ENCODE assay signal across 27 mouse cellular contexts in genomic region chr14:112298002-112298777, GRCm38 (mm10).
DNase-seq lines count a peak whose midpoint lies in the region; ATAC-seq and TF ChIP-seq lines count a peak whose summit lies in the region.
"Had no signal": no experiment of that assay in that cellular context is flagged by ENCODE, and none has a peak within 500 bp of the region (broad histone marks: within the 10 kb centered on the region; RNA-seq: fewer than 3 reads in every experiment).

No protein-coding gene starts in this region.

- H3K79me2 ChIP-seq in liver, adult 2 months (ENCODE audit: control insufficient read depth, insufficient read depth, low read length), result no peaks in the 10 kb centered on the region

- no peaks in the 10 kb centered on the region for H3K27me3 ChIP-seq in kidney, adult 2 months (replicated peaks; ENCODE audit: control insufficient read depth, insufficient read depth, low read length)
- no peaks in the 10 kb centered on the region for H3K27me3 ChIP-seq in kidney, embryonic 14.5 days (ENCODE audit: control insufficient read depth, insufficient read depth, low read length)
- H3K27me3 ChIP-seq in liver, adult 2 months (ENCODE audit: control insufficient read depth, insufficient read depth, low read length), result no peaks in the 10 kb centered on the region
- no peaks in the 10 kb centered on the region for H3K27me3 ChIP-seq in liver, embryonic 11.5 days (replicated peaks; ENCODE audit: control insufficient read depth, insufficient read depth, low read length)
- no peaks in the 10 kb centered on the region for H3K27me3 ChIP-seq in intestine, postnatal 0 days (replicated peaks; ENCODE audit: control insufficient read depth, insufficient read depth, low read length)
- H3K27me3 ChIP-seq: CH12.LX; embryonic facial prominence, embryonic 13.5 days; forebrain, embryonic 12.5 days; forebrain, embryonic 15.5 days; heart, embryonic 13.5 days; hindbrain, embryonic 12.5 days; hindbrain, embryonic 15.5 days; Patski had no signal

- H3K4me2 ChIP-seq in kidney, embryonic 14.5 days (replicated peaks; ENCODE audit: low read depth, low read length), result no peak overlapping the region
- no peak overlapping the region for H3K4me2 ChIP-seq in liver, embryonic 11.5 days
- H3K4me2 ChIP-seq in intestine, postnatal 0 days (replicated peaks; ENCODE audit: low read depth), result no peak overlapping the region
- H3K4me2 ChIP-seq: embryonic facial prominence, embryonic 13.5 days; forebrain, embryonic 12.5 days; forebrain, embryonic 15.5 days; heart, embryonic 13.5 days; hindbrain, embryonic 12.5 days; hindbrain, embryonic 15.5 days had no signal

- no peak overlapping the region for H3K4me3 ChIP-seq in kidney, adult 2 months (ENCODE audit: insufficient read depth, low read depth, low read length)
- H3K4me3 ChIP-seq in kidney, embryonic 14.5 days (ENCODE audit: low read length), result no peak overlapping the region
- no peak overlapping the region for H3K4me3 ChIP-seq in liver, adult 2 months (ENCODE audit: insufficient read depth, low read depth, low read length)
- H3K4me3 ChIP-seq in liver, embryonic 11.5 days (ENCODE audit: low read depth, low read length), result no peak overlapping the region
- H3K4me3 ChIP-seq in intestine, postnatal 0 days (ENCODE audit: low read depth, low read length), result no peak overlapping the region
- H3K4me3 ChIP-seq: embryonic facial prominence, embryonic 10.5 days; embryonic facial prominence, embryonic 13.5 days; erythroblast, embryonic 14.5 days; forebrain, embryonic 12.5 days; forebrain, embryonic 15.5 days; heart, adult 2 months; heart, embryonic 10.5 days; heart, embryonic 13.5 days; hindbrain, embryonic 12.5 days; hindbrain, embryonic 15.5 days had no signal

- no peaks in the 10 kb centered on the region for H3K4me1 ChIP-seq in kidney, adult 2 months (ENCODE audit: control insufficient read depth, insufficient read depth, low read length)
- H3K4me1 ChIP-seq in kidney, embryonic 14.5 days (ENCODE audit: control insufficient read depth, insufficient read depth, low read length), result no peaks in the 10 kb centered on the region
- no peaks in the 10 kb centered on the region for H3K4me1 ChIP-seq in liver, adult 2 months (ENCODE audit: control insufficient read depth, insufficient read depth, low read length)
- no peaks in the 10 kb centered on the region for H3K4me1 ChIP-seq in liver, embryonic 11.5 days (replicated peaks; ENCODE audit: control insufficient read depth, insufficient read depth, low read length)
- H3K4me1 ChIP-seq in intestine, postnatal 0 days (replicated peaks; ENCODE audit: control insufficient read depth, insufficient read depth, low read length), result no peaks in the 10 kb centered on the region
- H3K4me1 ChIP-seq: embryonic facial prominence, embryonic 10.5 days; embryonic facial prominence, embryonic 13.5 days; forebrain, embryonic 12.5 days; forebrain, embryonic 15.5 days; heart, embryonic 10.5 days; heart, embryonic 13.5 days; hindbrain, embryonic 12.5 days; hindbrain, embryonic 15.5 days had no signal

- ATAC-seq in kidney, embryonic 14.5 days (ENCODE audit: low FRiP score, low TSS enrichment), result no peak
- no peak for ATAC-seq in liver, embryonic 11.5 days (replicated peaks; ENCODE audit: low FRiP score)
- ATAC-seq in intestine, postnatal 0 days, result 0 out of 2 replicates have a peak, but pooled peaks have one; percentile 38
- ATAC-seq: forebrain, embryonic 15.5 days; Patski had no signal

- WGBS in kidney, adult 2 months, result 47% methylated on average over 3 of the region's 3 CpGs
- 79% methylated on average over 3 of the region's 3 CpGs for WGBS in kidney, embryonic 14.5 days
- WGBS in liver, adult 2 months, result 44% methylated on average over 3 of the region's 3 CpGs
- WGBS in liver, embryonic 11.5 days, result 76% methylated on average over 3 of the region's 3 CpGs
- WGBS in intestine, postnatal 0 days, result 30% methylated on average over 3 of the region's 3 CpGs

- peak; percentile 5 for DNase-seq in kidney, adult 2 months
- peak; percentile 41 for DNase-seq in liver, adult 2 months (ENCODE audit: extremely low read depth, low read depth, low spot score)
- no peak for DNase-seq in liver, embryonic 11.5 days (ENCODE audit: low spot score)
- DNase-seq in lung, postnatal 14 days, result no peak
- DNase-seq: adrenal gland, postnatal 10 days; adrenal gland, postnatal 36 days; B cell, adult 2 months; cerebellum, adult 18-20 months; cerebellum, adult 9-10 months; cerebellum, postnatal 25 days; embryo, embryonic 11 days; gastrocnemius, postnatal 25 days; heart, adult 2 months had no signal

- H3K9ac ChIP-seq in kidney, embryonic 14.5 days (ENCODE audit: low read depth, low read length), result no peak overlapping the region
- no peak overlapping the region for H3K9ac ChIP-seq in liver, adult 2 months (ENCODE audit: low read depth, low read length)
- H3K9ac ChIP-seq in liver, embryonic 11.5 days (ENCODE audit: low read depth, low read length), result no peak overlapping the region
- H3K9ac ChIP-seq in intestine, postnatal 0 days (ENCODE audit: low read depth, low read length), result no peak overlapping the region
- H3K9ac ChIP-seq: embryonic facial prominence, embryonic 13.5 days; forebrain, embryonic 12.5 days; forebrain, embryonic 15.5 days; heart, embryonic 13.5 days; hindbrain, embryonic 12.5 days; hindbrain, embryonic 15.5 days had no signal

- TF ChIP-seq POLR2A in kidney, adult 2 months (IDR thresholded peaks at IDR 0.05; ENCODE audit: low read depth, low read length), result no peak
- TF ChIP-seq POLR2A in liver, adult 2 months (IDR thresholded peaks at IDR 0.05; ENCODE audit: extremely low read depth, insufficient read depth, low read length), result no peak

- H3K9me3 ChIP-seq in kidney, embryonic 14.5 days (ENCODE audit: control insufficient read depth, low read length), result no peaks in the 10 kb centered on the region
- H3K9me3 ChIP-seq in liver, embryonic 11.5 days (ENCODE audit: control insufficient read depth, low read length), result no peaks in the 10 kb centered on the region
- H3K9me3 ChIP-seq in intestine, postnatal 0 days (ENCODE audit: control insufficient read depth), result no peaks in the 10 kb centered on the region
- H3K9me3 ChIP-seq: embryonic facial prominence, embryonic 10.5 days; embryonic facial prominence, embryonic 13.5 days; forebrain, embryonic 12.5 days; forebrain, embryonic 15.5 days; G1E; heart, embryonic 10.5 days; heart, embryonic 13.5 days; hindbrain, embryonic 12.5 days; hindbrain, embryonic 15.5 days had no signal

- no peak for TF ChIP-seq CTCF in kidney, adult 2 months (conservative IDR thresholded peaks at IDR 0.05; ENCODE audit: insufficient read depth, insufficient read length, low read depth, low read length)
- TF ChIP-seq CTCF in liver, adult 2 months (IDR thresholded peaks at IDR 0.05; ENCODE audit: low read depth, low read length), result no peak
- TF ChIP-seq CTCF in intestine, postnatal 0 days (IDR thresholded peaks at IDR 0.05; ENCODE audit: low read depth), result no peak

- no peak overlapping the region for H3K27ac ChIP-seq in kidney, adult 2 months (ENCODE audit: insufficient read depth, low read depth, low read length)
- no peak overlapping the region for H3K27ac ChIP-seq in kidney, embryonic 14.5 days (ENCODE audit: low read depth, low read length)
- H3K27ac ChIP-seq in liver, adult 2 months (replicated peaks; ENCODE audit: insufficient read depth, low read depth, low read length), result no peak overlapping the region
- no peak overlapping the region for H3K27ac ChIP-seq in liver, embryonic 11.5 days (ENCODE audit: low read depth, low read length)
- no peak overlapping the region for H3K27ac ChIP-seq in intestine, postnatal 0 days (ENCODE audit: low read depth, low read length)
- H3K27ac ChIP-seq: embryonic facial prominence, embryonic 10.5 days; embryonic facial prominence, embryonic 13.5 days; forebrain, embryonic 12.5 days; forebrain, embryonic 15.5 days; heart, adult 2 months; heart, embryonic 10.5 days; heart, embryonic 13.5 days; hindbrain, embryonic 12.5 days; hindbrain, embryonic 15.5 days had no signal

- H3K36me3 ChIP-seq in kidney, adult 2 months (ENCODE audit: control insufficient read depth, insufficient read depth, low read length), result no peaks in the 10 kb centered on the region
- H3K36me3 ChIP-seq in kidney, embryonic 14.5 days (ENCODE audit: control insufficient read depth, insufficient read depth, low read length), result no peaks in the 10 kb centered on the region
- no peaks in the 10 kb centered on the region for H3K36me3 ChIP-seq in liver, adult 2 months (ENCODE audit: control insufficient read depth, insufficient read depth, low read length)
- H3K36me3 ChIP-seq in liver, embryonic 11.5 days (ENCODE audit: control insufficient read depth, insufficient read depth, low read length), result no peaks in the 10 kb centered on the region
- no peaks in the 10 kb centered on the region for H3K36me3 ChIP-seq in intestine, postnatal 0 days (ENCODE audit: control insufficient read depth, insufficient read depth)
- H3K36me3 ChIP-seq: embryonic facial prominence, embryonic 10.5 days; embryonic facial prominence, embryonic 13.5 days; forebrain, embryonic 12.5 days; forebrain, embryonic 15.5 days; G1E; heart, embryonic 10.5 days; heart, embryonic 13.5 days; hindbrain, embryonic 12.5 days; hindbrain, embryonic 15.5 days had no signal

Comparison
In these comparisons a context has a peak if more than half of its experiments do, and no peak if none do; other contexts are left out.
1. DNase-seq: peak in kidney, adult 2 months (single experiment) and liver, adult 2 months (single experiment); none in liver, embryonic 11.5 days (single experiment) and lung, postnatal 14 days (single experiment).